Mouse (Mus musculus) liver, embryonic 13.5 days (tissue): ENCODE data around the gene Glud1. TPM values are rescaled to one million over a fixed set of nuclear protein-coding genes. Genes with fewer than 3 reads are reported as not detected.
A peak's percentile ranks its signal among the peaks of the same experiment; 100 is the strongest.
"Not testable (repeated sequence)": the region's sequence is repeated elsewhere in the genome, so short reads cannot be mapped to it uniquely, and the experiment has no call there.

Experiments used
- ATAC-seq: fragments of 200-750 bp; cut with Nextera tagmentation; 2 replicates; pipeline ENCODE4 v1.8.0; 2017; ENCODE audit warnings: low read depth, mild to moderate bottlenecking, moderate number of reproducible peaks, moderate library complexity
- DNase-seq: peaks from one replicate; pipeline ENCODE4 v3.0.0; 2022
- H3K27ac ChIP-seq: fragments of 300-500 bp; sonication (generic); 2 replicates; pipeline ENCODE4 v1.5.1; 2015; ENCODE audit warnings: moderate library complexity, mild to moderate bottlenecking, inconsistent platforms
- H3K27me3 ChIP-seq: fragments of 300-500 bp; sonication (generic); 2 replicates; pipeline ENCODE4 v1.6.1; 2015; ENCODE audit warnings: mild to moderate bottlenecking, inconsistent platforms
- H3K36me3 ChIP-seq: fragments of 300-500 bp; sonication (generic); 2 replicates; pipeline ENCODE4 v1.6.1; 2015; ENCODE audit warnings: mild to moderate bottlenecking, inconsistent platforms
- H3K4me1 ChIP-seq: fragments of 300-500 bp; sonication (generic); replicated peaks from 2 replicates; pipeline ENCODE4 v1.6.1; 2015; ENCODE audit warnings: inconsistent platforms
- H3K4me2 ChIP-seq: fragments of 300-500 bp; sonication (generic); 2 replicates; pipeline ENCODE4 v1.6.1; 2015; ENCODE audit warnings: inconsistent platforms, mild to moderate bottlenecking, moderate library complexity
- H3K4me3 ChIP-seq: fragments of 300-500 bp; sonication (generic); replicated peaks from 2 replicates; pipeline ENCODE4 v1.5.1; 2015; ENCODE audit warnings: mild to moderate bottlenecking, inconsistent platforms
- H3K9ac ChIP-seq: fragments of 300-500 bp; sonication (generic); 2 replicates; pipeline ENCODE4 v1.6.1; 2015; ENCODE audit warnings: mild to moderate bottlenecking, inconsistent platforms
- H3K9me3 ChIP-seq: fragments of 300-500 bp; sonication (generic); replicated peaks from 2 replicates; pipeline ENCODE4 v1.6.1; 2016; ENCODE audit warnings: inconsistent platforms
- WGBS: fragments of 180-500 bp; shearing (Covaris S2); methylation state at CpG from one replicate; pipeline ENCODE4 v1.1.7; 2015; ENCODE audit not compliant: insufficient replicate concordance; 5-methylcytosine and 5-hydroxymethylcytosine counted together
- polyA plus RNA-seq: library from polyadenylated mRNA; unstranded; fragments of >200 nt; fragmentation: Nextera tagmentation; extraction: Ambion mirVana; gene quantifications from 2 replicates; pipeline ENCODE4 v1.2.1, GENCODE M21; 2015

Gene Glud1
- polyA plus RNA-seq, 1 experiment from 2014 or later = 127 TPM

DNA sequence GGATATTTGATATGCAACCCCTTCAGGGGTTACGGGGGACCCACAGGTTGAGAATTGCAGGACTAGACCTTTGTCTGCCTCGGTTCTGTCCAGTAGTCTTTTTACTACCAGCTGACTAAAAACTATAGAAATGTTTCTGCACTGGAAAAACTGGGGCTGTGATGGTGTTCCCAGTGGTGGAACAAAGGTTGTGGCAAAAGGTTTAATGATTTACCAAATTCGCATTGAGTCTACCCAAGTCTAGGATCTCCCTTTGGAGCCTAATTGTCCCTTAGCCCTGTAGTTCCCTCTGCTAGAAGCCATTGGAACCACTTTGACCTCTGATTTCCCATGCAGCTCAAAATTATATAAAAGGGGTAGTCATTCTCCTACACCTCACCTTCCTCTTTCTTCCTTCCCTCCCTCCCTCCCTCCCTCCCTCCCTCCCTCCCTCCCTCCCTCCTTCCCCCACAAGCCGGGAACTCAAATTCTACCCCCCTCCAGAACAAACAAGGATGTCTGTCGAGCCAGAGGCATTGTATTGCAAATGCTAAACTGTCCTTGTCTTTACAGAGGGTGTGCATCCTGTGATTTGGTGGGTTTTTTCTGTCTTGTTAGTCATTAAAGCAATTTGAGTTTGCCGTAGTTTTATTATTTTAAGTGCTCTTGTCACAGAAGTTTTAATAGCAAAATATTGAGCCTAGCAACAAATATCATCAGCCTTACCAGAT is 2.0 kb downstream of the Glud1 start:
- H3K36me3 ChIP-seq = no peaks in the 10 kb centered on the region
- H3K4me2 ChIP-seq = peak overlapping the region; percentile 99
- 30% methylated on average over 6 of the region's 6 CpGs for WGBS
- H3K27ac ChIP-seq = peak overlapping the region; percentile 90
- peak overlapping the region; percentile 81 for H3K4me3 ChIP-seq
- peaks cover 38% of the 10 kb centered on the region for H3K4me1 ChIP-seq
- H3K9me3 ChIP-seq = no peaks in the 10 kb centered on the region
- H3K27me3 ChIP-seq = no peaks in the 10 kb centered on the region
- DNase-seq (no peak), ATAC-seq (no peak)
- peak overlapping the region; percentile 89 for H3K9ac ChIP-seq

DNA sequence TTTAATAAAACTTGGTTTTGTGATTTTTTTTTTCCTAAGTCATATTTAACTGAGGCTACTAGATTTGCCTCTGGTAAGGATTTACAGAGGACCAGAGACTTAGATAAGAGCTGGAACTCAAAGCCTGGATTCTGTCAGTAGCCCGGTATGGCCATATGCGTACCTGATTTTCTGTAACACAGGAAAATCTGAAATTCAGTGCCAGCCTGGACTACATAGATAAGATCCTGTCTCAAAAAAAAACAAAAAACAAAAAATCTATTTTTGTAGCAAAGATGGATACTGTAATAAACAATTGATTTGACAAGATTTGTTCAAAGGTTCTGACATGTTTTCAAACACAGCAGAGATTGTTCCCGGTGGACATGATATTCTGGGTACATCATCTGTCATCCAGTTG is 3.1 kb downstream of the Glud1 start:
- 0 out of 2 replicates have a peak, but pooled peaks cover 6% of the 10 kb centered on the region for H3K36me3 ChIP-seq
- peak overlapping the region; percentile 81 for H3K4me3 ChIP-seq
- peak overlapping the region; percentile 39 for H3K4me2 ChIP-seq
- ATAC-seq (no peak), DNase-seq (no peak)
- H3K27ac ChIP-seq = no peak overlapping the region
- no peaks in the 10 kb centered on the region for H3K27me3 ChIP-seq
- WGBS = 55% methylated on average over 3 of the region's 3 CpGs
- H3K9me3 ChIP-seq = no peaks in the 10 kb centered on the region
- H3K4me1 ChIP-seq = peaks cover 35% of the 10 kb centered on the region
- peak overlapping the region; percentile 52; the same call in 1 of the 2 replicates for H3K9ac ChIP-seq

GRCm38 (mm10) chr14:34314383-34314782 is 3.9 kb downstream of the Glud1 start:
- WGBS = 50% methylated on average over 8 of the region's 8 CpGs
- peak overlapping the region; percentile 44 for H3K4me2 ChIP-seq

GRCm38 (mm10) chr14:34314796-34315195 is 4.3 kb downstream of the Glud1 start:
- WGBS = 53% methylated on average over 3 of the region's 3 CpGs
- H3K4me2 ChIP-seq = peak overlapping the region; percentile 44
- no peaks in the 10 kb centered on the region for H3K9me3 ChIP-seq
- DNase-seq (no peak), ATAC-seq (no peak)
- H3K27ac ChIP-seq = no peak overlapping the region
- H3K36me3 ChIP-seq = peaks cover 7% of the 10 kb centered on the region; the same call in 1 of the 2 replicates
- H3K4me1 ChIP-seq = peaks cover 28% of the 10 kb centered on the region
- H3K27me3 ChIP-seq = no peaks in the 10 kb centered on the region
- peak overlapping the region; percentile 81 for H3K4me3 ChIP-seq
- no peak overlapping the region for H3K9ac ChIP-seq

More at GRCm38 (mm10) chr14:34314383-34314782, 3.9 kb downstream of the Glud1 start:
- not testable (repeated sequence) for H3K27ac ChIP-seq, ATAC-seq, H3K27me3 ChIP-seq, H3K9me3 ChIP-seq, H3K36me3 ChIP-seq, DNase-seq
- Histone ChIP-seq H3K4me1 (peaks cover 33% of the 10 kb centered on the region), H3K9ac (peak overlapping the region; percentile 47; the same call in 1 of the 2 replicates), H3K4me3 (peak overlapping the region; percentile 81)

GRCm38 (mm10) chr14:34316346-34316745 is 5.8 kb downstream of the Glud1 start:
- Histone ChIP-seq H3K4me3 (no peak overlapping the region), H3K9me3 (no peaks in the 10 kb centered on the region), H3K4me1 (peaks cover 19% of the 10 kb centered on the region), H3K27me3 (no peaks in the 10 kb centered on the region), H3K4me2 (peak overlapping the region; percentile 24), H3K9ac (no peak overlapping the region), H3K27ac (no peak overlapping the region), H3K36me3 (peaks cover 19% of the 10 kb centered on the region)
- WGBS = 69% methylated on average over 2 of the region's 2 CpGs
- DNase-seq (no peak), ATAC-seq (no peak)

- H3K9ac ChIP-seq = no peak overlapping the region
- H3K4me1 ChIP-seq = peaks cover 9% of the 10 kb centered on the region; the same call in 1 of the 2 replicates
- no peak overlapping the region for H3K4me3 ChIP-seq
- WGBS = 78% methylated on average over 3 of the region's 3 CpGs
- H3K4me2 ChIP-seq = no peak overlapping the region
- ATAC-seq (no peak), DNase-seq (no peak)
- H3K36me3 ChIP-seq = peaks cover 22% of the 10 kb centered on the region
- H3K27ac ChIP-seq = no peak overlapping the region
- H3K9me3 ChIP-seq = no peaks in the 10 kb centered on the region
- H3K27me3 ChIP-seq = no peaks in the 10 kb centered on the region
These were observed 6.9 kb downstream of the Glud1 start for GRCm38 (mm10) chr14:34317431-34317830.

DNA sequence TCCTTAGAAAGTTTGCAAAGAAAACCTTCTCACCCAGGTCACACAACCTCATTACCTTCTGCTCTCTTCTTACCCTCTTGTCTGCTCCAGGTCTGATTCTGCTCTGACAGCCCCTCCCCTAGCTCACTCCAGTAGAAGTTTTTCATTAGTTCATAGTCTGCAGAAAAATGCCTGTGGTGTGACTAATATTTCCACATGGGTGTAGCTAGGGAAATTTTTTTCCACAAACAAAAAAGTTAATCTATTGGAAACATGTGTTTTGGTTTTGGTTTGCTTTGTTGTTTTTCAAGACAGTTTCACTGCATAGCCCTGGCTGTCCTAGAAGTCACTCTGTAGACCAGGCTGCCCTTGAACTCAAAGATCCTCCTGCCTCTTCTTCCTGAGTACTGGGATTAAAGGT is 7.6 kb downstream of the Glud1 start:
- H3K36me3 ChIP-seq = peaks cover 23% of the 10 kb centered on the region
- no peak overlapping the region for H3K4me2 ChIP-seq
- H3K27ac ChIP-seq = no peak overlapping the region
- DNase-seq = no peak
- 0 out of 2 replicates have a peak, but pooled peaks cover 5% of the 10 kb centered on the region for H3K4me1 ChIP-seq
- H3K4me3 ChIP-seq = no peak overlapping the region
- no peak overlapping the region for H3K9ac ChIP-seq
- H3K27me3 ChIP-seq = no peaks in the 10 kb centered on the region
- no peaks in the 10 kb centered on the region for H3K9me3 ChIP-seq
- ATAC-seq = no peak

DNA sequence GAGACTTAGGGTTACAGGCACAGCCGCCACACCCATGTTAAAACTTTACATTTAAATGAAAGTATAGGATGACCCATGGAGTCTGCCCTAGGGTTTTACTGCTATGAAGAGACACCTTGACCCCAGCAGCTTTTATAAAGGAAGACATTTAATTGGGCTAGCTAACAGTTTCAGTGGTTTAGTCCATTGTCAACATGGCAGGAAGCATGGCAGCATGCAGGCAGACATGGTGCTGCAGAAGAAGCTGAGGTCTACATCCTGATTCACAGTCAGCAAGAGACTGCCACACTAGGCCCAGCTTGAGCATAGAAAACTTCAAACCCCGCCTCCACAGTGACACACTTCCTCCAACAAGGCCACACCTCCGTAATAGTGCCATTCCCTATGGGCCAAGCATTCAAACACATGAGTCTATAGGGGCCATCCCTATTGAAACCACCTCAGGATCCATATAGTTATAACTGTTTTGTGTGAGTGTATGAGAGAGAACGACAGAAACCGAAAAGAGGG is 13.1 kb downstream of the Glud1 start:
- Histone ChIP-seq H3K36me3 (peaks cover 50% of the 10 kb centered on the region), H3K4me3 (no peak overlapping the region), H3K4me1 (peaks cover 9% of the 10 kb centered on the region; the same call in 1 of the 2 replicates), H3K4me2 (no peak overlapping the region), H3K27ac (no peak overlapping the region), H3K27me3 (no peaks in the 10 kb centered on the region), H3K9ac (no peak overlapping the region), H3K9me3 (no peaks in the 10 kb centered on the region)
- no peak for DNase-seq
- WGBS = 73% methylated on average over 5 of the region's 5 CpGs
- ATAC-seq = no peak

DNA sequence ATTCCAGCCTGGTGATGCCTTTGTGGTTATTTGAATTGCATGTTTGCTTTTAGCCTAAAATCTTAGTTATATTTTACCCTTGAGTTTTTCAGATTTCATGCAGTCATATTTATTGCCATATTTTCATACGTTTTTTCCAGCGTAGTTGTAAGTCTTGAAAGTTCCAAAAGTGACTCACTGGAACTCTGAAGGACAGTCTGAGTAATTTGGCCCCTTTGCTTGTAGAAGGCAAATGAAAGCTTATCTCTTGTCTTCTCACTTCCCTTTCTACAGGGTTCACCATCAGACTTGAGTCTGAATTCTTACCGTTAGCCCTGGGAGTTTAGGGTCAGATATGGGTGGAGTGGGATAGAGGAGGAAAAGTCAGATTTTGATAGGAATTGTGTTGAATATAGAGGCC is 16.1 kb downstream of the Glud1 start:
- Histone ChIP-seq H3K9me3 (no peaks in the 10 kb centered on the region), H3K36me3 (peaks cover 58% of the 10 kb centered on the region), H3K9ac (no peak overlapping the region), H3K4me1 (peaks cover 10% of the 10 kb centered on the region; the same call in 1 of the 2 replicates), H3K4me3 (no peak overlapping the region), H3K27me3 (no peaks in the 10 kb centered on the region), H3K27ac (no peak overlapping the region), H3K4me2 (no peak overlapping the region)
- DNase-seq (no peak), ATAC-seq (no peak)
- 51% methylated on average over 3 of the region's 3 CpGs for WGBS

DNA sequence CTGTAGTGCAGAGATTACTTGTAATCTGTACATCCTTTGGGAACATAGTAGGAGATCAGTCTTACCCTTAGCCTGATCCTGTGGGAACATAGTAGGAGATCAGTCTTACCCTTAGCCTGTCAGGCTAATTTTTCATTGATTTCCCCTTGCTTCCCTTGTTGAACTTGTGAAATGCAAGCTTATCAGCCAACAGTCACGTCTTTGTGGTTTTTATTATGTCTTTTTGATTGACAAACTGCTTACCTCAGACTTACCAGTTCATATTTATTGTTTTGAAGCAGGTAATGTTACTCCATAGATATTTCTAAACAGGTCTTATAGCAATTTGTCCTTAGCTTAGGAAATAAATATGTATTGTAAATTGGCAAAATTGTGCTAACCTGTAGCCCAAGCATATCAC is 17.1 kb downstream of the Glud1 start:
- H3K9ac ChIP-seq = no peak overlapping the region
- H3K4me2 ChIP-seq = no peak overlapping the region
- H3K27ac ChIP-seq = no peak overlapping the region
- H3K36me3 ChIP-seq = peaks cover 60% of the 10 kb centered on the region
- ATAC-seq (no peak), DNase-seq (no peak)
- H3K4me3 ChIP-seq = no peak overlapping the region
- 17% methylated on average over 1 of the region's 1 CpGs for WGBS
- no peaks in the 10 kb centered on the region for H3K27me3 ChIP-seq
- H3K4me1 ChIP-seq = peaks cover 10% of the 10 kb centered on the region; the same call in 1 of the 2 replicates
- H3K9me3 ChIP-seq = no peaks in the 10 kb centered on the region

- H3K9ac ChIP-seq = no peak overlapping the region
- H3K4me1 ChIP-seq = peaks cover 10% of the 10 kb centered on the region; the same call in 1 of the 2 replicates
- no peak overlapping the region for H3K27ac ChIP-seq
- DNase-seq (no peak), ATAC-seq (no peak)
- 70% methylated on average over 9 of the region's 9 CpGs for WGBS
- H3K4me2 ChIP-seq = no peak overlapping the region
- H3K9me3 ChIP-seq = no peaks in the 10 kb centered on the region
- H3K27me3 ChIP-seq = no peaks in the 10 kb centered on the region
- peaks cover 63% of the 10 kb centered on the region for H3K36me3 ChIP-seq
- no peak overlapping the region for H3K4me3 ChIP-seq
These were observed 20.2 kb downstream of the Glud1 start for GRCm38 (mm10) chr14:34330657-34331158.
